Mouse (Mus musculus) heart, adult 2 months (tissue): ENCODE data around the gene Ift122. TPM values are rescaled to one million over a fixed set of nuclear protein-coding genes. Genes with fewer than 3 reads are reported as not detected.

ENCODE experiments used
- DNase-seq, 2 experiments: peaks; one replicate each; pipeline ENCODE4 v3.0.0; 2021
- H3K27ac ChIP-seq: fragments of 200-600 bp; 2 replicates; pipeline ENCODE4 v1.8.1; 2022
- H3K27me3 ChIP-seq: fragments of 200-500 bp; 2 replicates; pipeline ENCODE4 v1.6.1; 2012; ENCODE audit warnings: mild to moderate bottlenecking, low read length, inconsistent platforms, mixed read lengths; ENCODE audit not compliant: control insufficient read depth, insufficient read depth
- H3K36me3 ChIP-seq: fragments of 200-500 bp; 2 replicates; pipeline ENCODE4 v1.6.1; 2012; ENCODE audit warnings: low read length, inconsistent platforms; ENCODE audit not compliant: control insufficient read depth, insufficient read depth
- H3K4me1 ChIP-seq: fragments of 200-500 bp; 2 replicates; pipeline ENCODE4 v1.6.1; 2011; ENCODE audit warnings: low read length; ENCODE audit not compliant: control insufficient read depth, insufficient read depth
- H3K4me3 ChIP-seq: fragments of 200-600 bp; 2 replicates; pipeline ENCODE4 v1.8.1; 2022
- H3K79me2 ChIP-seq: fragments of 200-500 bp; replicated peaks from 2 replicates; pipeline ENCODE4 v1.6.1; 2012; ENCODE audit warnings: mild to moderate bottlenecking, inconsistent platforms, low read length, moderate library complexity, mixed read lengths; ENCODE audit not compliant: control insufficient read depth, insufficient read depth
- H3K9ac ChIP-seq: fragments of 200-500 bp; 2 replicates; pipeline ENCODE4 v1.6.1; 2012; ENCODE audit warnings: low read depth, mild to moderate bottlenecking, control low read depth, inconsistent platforms, low read length, mixed read lengths
- CTCF ChIP-seq: fragments of 200-600 bp; IDR thresholded peaks from 2 replicates; pipeline ENCODE4 v1.8.1; 2022; ENCODE audit warnings: antibody characterized with exemption, mild to moderate bottlenecking, moderate library complexity
- EP300 ChIP-seq: fragments of 200-500 bp; IDR thresholded peaks from 2 replicates; pipeline ENCODE4 v1.6.1; 2011; ENCODE audit warnings: low read depth, low read length, control low read depth; ENCODE audit not compliant: insufficient read depth
- POLR2A ChIP-seq: fragments of 200-500 bp; IDR thresholded peaks from 2 replicates; pipeline ENCODE4 v1.6.1; 2011; ENCODE audit warnings: mild to moderate bottlenecking, low read depth, low read length, control low read depth; ENCODE audit not compliant: insufficient read depth
- WGBS: fragments of 180-500 bp; shearing (Covaris S2); methylation state at CpG from one replicate; pipeline ENCODE4 v1.1.7; 2018; 5-methylcytosine and 5-hydroxymethylcytosine counted together
- intact Hi-C: fragments of 180-260 bp; cut with DNase I; formaldehyde crosslinking; loops from one replicate; pipeline ENCODE4 v1.15.1; 2025
- polyA plus RNA-seq: library from polyadenylated mRNA; depleted of rRNA; stranded (reverse); fragments of >200 nt; gene quantifications from 2 replicates; pipeline ENCODE4 v1.2.3, GENCODE M21; 2012; rRNA removed
- total RNA-seq, 2 experiments: library from RNA; stranded (reverse); gene quantifications; 2 replicates each; pipeline ENCODE4 v1.2.3; 2021

Ift122 gene
- total and polyA plus RNA-seq, 3 experiments, result 6.6 to 12.8 (median 7.3) TPM

DNA sequence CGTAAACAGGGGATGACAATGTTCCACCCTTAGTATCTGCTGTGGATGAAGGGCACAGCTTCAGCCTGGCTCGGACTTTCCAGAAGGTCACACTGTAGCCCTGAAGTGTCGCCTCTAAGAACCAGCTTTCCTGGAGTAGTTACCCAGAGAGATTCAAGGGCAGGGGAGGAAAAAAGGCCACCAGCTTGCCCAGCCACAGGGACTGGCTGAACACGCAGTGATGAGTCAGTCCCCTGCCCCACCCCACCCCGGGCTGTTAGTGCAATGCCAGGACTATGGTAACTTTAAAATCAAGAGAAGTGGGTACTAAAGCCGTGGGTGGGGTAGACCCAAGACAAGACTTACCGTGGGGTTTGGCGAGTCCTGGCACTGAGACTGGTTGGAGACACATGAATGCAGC is 122.3 kb downstream of the Ift122 start:
- DNase-seq, result no peak
- no peaks in the 10 kb centered on the region for H3K27me3 ChIP-seq
- intact Hi-C loops, result no loop called here
- H3K36me3 ChIP-seq, result peaks cover 7% of the 10 kb centered on the region
- TF ChIP-seq CTCF (no peak), POLR2A (no peak), EP300 (no peak)
- no peak overlapping the region for H3K4me3 ChIP-seq
- peaks cover 2% of the 10 kb centered on the region for H3K79me2 ChIP-seq
- H3K4me1 ChIP-seq, result peaks cover 16% of the 10 kb centered on the region
- no peak overlapping the region for H3K9ac ChIP-seq
- 64% methylated on average over 8 of the region's 8 CpGs for WGBS
- no peak overlapping the region for H3K27ac ChIP-seq

Other genes starting within 250 kb of the Ift122 start
- 100 to 1,000 TPM; 103 to 109 TPM for gene Raf1, start 176.8 kb upstream of the Ift122 start, total RNA-seq
- 145 and 186 TPM in 2 replicates for gene Raf1, start 176.8 kb upstream of the Ift122 start, polyA plus RNA-seq
- 1 to 10 TPM in 1 of 2 experiments, not detected in 1; 2.4 TPM for gene Tmem40, start 91.1 kb upstream of the Ift122 start, total RNA-seq
- 0.47 and 0.92 TPM in 2 replicates for gene Tmem40, start 91.1 kb upstream of the Ift122 start, polyA plus RNA-seq
- 10 to 100 TPM; 69.3 to 77.2 TPM for gene Cand2, start 78.9 kb upstream of the Ift122 start, total RNA-seq
- 59.0 and 68.4 TPM in 2 replicates for gene Cand2, start 78.9 kb upstream of the Ift122 start, polyA plus RNA-seq
- 100 to 1,000 TPM; 579 to 679 TPM for gene Rpl32, start 44.7 kb upstream of the Ift122 start, total RNA-seq
- gene Rpl32, start 44.7 kb upstream of the Ift122 start, polyA plus RNA-seq, result 328 and 413 TPM in 2 replicates
- under 1 TPM; 0.16 to 0.26 TPM for gene Efcab12, start 15.1 kb upstream of the Ift122 start, total RNA-seq
- 0.06 and 0.14 TPM in 2 replicates for gene Efcab12, start 15.1 kb upstream of the Ift122 start, polyA plus RNA-seq
- 1 to 10 TPM in 1 of 2 experiments, under 1 TPM in 1; 0.93 to 1.5 TPM for gene Mbd4, start 99 bp upstream of the Ift122 start, total RNA-seq
- gene Mbd4, start 99 bp upstream of the Ift122 start, polyA plus RNA-seq, result 1.2 and 1.5 TPM in 2 replicates
- under 1 TPM in 1 of 2 experiments, not detected in 1; 0.23 TPM for gene Rho, start 78.3 kb downstream of the Ift122 start, total RNA-seq
- gene Rho, start 78.3 kb downstream of the Ift122 start, polyA plus RNA-seq, result 0.44 and 1.3 TPM in 2 replicates
- not detected for gene H1foo, start 91.5 kb downstream of the Ift122 start, total RNA-seq
- gene H1foo, start 91.5 kb downstream of the Ift122 start, polyA plus RNA-seq, result not detected in 2 replicates
- 10 to 100 TPM; 58.8 to 90.6 TPM for gene Plxnd1, start 141.5 kb downstream of the Ift122 start, total RNA-seq
- 79.9 and 102 TPM in 2 replicates for gene Plxnd1, start 141.5 kb downstream of the Ift122 start, polyA plus RNA-seq